Mouse (Mus musculus): ENCODE measurements at regions not wholly inside any gene's neighbourhood (a gene's known extent, or its start where the extent isn't known, plus 50 kb on each side); places are given as distances from the start of the nearest gene placed in this dataset.
A peak's percentile ranks its signal among the peaks of the same experiment; 100 is the strongest.

DNA sequence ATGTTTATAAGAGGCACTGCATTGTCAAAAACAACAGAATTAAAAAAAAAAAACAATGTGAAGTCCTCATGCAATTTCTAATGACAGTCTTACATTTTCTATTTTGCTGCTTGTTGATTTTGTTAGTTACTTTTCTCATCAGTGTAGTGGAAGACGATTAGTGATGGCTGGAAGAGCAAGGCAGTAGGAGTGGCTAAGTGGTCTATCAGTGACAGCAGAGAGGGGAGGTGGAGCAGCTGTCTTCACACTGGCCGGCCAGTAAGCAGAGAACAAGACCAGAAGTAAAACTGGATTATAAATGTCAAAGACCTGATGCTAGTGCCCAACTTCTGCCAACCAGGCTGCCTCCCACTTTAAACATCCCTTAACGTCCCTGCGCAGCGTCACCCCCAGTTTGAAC lies 265.6 kb upstream of the Fbxl7 start:
- Histone ChIP-seq H3K9me3 (no peaks in the 10 kb centered on the region), H3K4me3 (no peak overlapping the region), H3K36me3 (replicated peaks) (no peaks in the 10 kb centered on the region), H3K4me1 (no peaks in the 10 kb centered on the region), H3K27ac (no peak overlapping the region), H3K27me3 (ENCODE audit: poor library complexity, severe bottlenecking) (no peaks in the 10 kb centered on the region)
- DNase-seq (ENCODE audit: extremely low spot score, low spot score): no peak
- WGBS: 77% methylated on average over 5 of the region's 5 CpGs

DNA sequence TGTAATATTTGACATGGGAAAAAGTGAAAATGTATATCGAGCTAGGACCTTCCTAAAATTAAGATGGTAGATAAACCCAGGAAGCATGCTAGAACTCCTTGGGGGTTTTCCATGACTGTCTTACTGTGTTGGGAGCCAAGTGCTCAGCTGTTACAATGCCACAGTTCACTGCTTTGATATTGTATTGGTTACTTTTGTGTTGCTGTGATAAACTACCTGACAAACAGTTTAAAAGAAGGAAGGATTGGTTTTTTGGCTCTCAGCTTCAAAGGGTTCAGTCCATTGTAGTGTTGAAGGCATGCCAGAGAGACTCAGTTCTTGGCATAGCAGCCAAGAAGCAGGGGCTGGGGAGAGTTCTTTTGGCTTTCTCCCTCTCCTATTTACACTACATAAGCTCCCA lies 272.1 kb upstream of the Fbxl7 start:
- H3K9me3 ChIP-seq: no peaks in the 10 kb centered on the region
- no peak overlapping the region for H3K27ac ChIP-seq
- no peak for DNase-seq (ENCODE audit: extremely low spot score, low spot score)
- H3K36me3 ChIP-seq (replicated peaks): no peaks in the 10 kb centered on the region
- H3K4me1 ChIP-seq: no peaks in the 10 kb centered on the region
- no peaks in the 10 kb centered on the region for H3K27me3 ChIP-seq (ENCODE audit: poor library complexity, severe bottlenecking)
- H3K4me3 ChIP-seq: no peak overlapping the region
- WGBS: 88% methylated on average over 1 of the region's 1 CpGs

DNA sequence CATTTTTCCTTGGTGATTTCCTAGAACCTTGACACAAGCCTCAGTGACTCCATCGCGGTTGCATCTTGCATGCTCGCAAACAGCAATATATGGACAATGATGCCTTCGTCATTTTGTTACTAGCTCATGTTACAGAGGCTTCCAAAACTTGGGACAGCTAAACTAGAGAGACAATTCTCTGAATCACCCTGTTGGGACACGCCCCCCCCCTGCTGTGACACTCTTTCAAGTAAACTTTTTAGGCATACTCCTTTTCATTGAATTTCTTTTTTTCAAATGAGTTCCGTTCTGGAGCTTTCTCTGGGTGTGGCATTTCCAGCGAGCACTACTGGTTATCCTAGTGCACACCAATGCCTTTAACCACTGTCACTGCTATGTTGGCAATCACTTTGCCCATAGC lies 274.5 kb upstream of the Fbxl7 start:
- H3K4me1 ChIP-seq: peaks cover 3% of the 10 kb centered on the region; the same call in 1 of the 2 replicates
- H3K9me3 ChIP-seq: no peaks in the 10 kb centered on the region
- no peak overlapping the region for H3K27ac ChIP-seq
- DNase-seq (ENCODE audit: extremely low spot score, low spot score): no peak
- H3K36me3 ChIP-seq (replicated peaks): no peaks in the 10 kb centered on the region
- H3K4me3 ChIP-seq: no peak overlapping the region
- 89% methylated on average over 7 of the region's 7 CpGs for WGBS
- no peaks in the 10 kb centered on the region for H3K27me3 ChIP-seq (ENCODE audit: poor library complexity, severe bottlenecking)

DNA sequence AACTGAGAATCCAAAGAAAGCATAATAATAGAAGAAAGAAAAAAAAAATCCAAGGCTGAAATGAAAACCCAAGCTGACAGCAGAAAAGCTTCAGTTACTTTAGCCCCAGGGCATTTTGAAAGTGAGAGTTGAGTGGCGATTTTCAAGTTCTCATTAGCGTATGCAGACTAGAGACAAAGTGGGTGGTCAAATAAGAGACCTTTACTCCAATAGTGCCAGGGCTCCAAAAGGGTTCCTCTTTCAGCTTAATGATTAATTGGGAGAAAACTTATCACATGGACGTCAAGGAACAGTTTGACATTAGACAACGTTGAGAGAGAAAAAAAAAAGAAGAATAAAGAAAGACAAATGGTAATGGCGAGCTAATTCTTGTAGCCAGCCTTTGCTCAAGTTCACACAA lies 278.1 kb upstream of the Fbxl7 start:
- no peak overlapping the region for H3K4me3 ChIP-seq
- H3K4me1 ChIP-seq: peaks cover 12% of the 10 kb centered on the region
- H3K9me3 ChIP-seq: no peaks in the 10 kb centered on the region
- no peaks in the 10 kb centered on the region for H3K27me3 ChIP-seq (ENCODE audit: poor library complexity, severe bottlenecking)
- H3K36me3 ChIP-seq (replicated peaks): no peaks in the 10 kb centered on the region
- H3K27ac ChIP-seq: no peak overlapping the region
- 55% methylated on average over 5 of the region's 5 CpGs for WGBS
- DNase-seq (ENCODE audit: extremely low spot score, low spot score): no peak

DNA sequence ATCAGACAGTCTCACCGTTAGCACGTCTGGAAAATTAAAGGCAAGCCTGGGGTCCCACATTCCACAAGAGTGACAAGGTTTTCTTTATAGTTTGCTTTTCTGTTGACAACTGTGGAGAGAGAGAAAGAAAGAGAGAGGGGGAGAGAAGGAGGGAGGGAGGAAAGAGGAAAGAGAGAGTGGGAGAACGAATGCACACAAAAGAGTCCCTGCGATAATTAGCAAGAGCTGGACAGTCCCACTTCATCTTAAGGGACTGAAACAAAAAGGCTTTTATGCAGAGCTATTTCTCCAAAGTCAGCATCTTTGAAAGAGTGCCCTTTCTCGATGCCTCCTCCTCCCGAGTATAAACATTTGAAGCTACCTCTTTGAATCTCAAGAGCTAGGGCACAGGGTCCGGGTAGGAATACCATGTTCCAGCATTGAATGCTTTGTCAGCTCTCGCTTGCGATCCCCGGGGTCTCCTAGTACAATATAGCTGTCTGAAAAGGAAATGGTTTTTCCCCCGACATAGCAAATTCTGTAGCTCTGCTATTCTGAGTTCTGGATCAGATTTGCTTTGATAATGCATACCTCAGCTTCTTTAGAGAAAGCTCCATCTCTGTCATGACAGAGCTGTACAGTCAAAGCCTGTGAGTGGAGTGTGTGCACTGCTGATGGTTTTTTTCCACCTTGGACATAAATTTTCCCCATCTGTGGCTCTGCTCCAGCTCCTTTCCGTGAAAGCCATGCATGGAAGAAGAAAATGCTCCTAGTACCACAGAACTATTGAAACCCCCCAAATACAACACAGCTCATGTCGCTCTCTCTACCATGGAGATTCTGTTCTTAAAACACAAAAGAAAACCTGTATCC lies 282.9 kb upstream of the Fbxl7 start:
- peaks cover 12% of the 10 kb centered on the region for H3K4me1 ChIP-seq
- H3K36me3 ChIP-seq (replicated peaks): no peaks in the 10 kb centered on the region
- H3K4me3 ChIP-seq: no peak overlapping the region
- peak overlapping the region; percentile 51 for H3K27ac ChIP-seq
- H3K27me3 ChIP-seq (ENCODE audit: poor library complexity, severe bottlenecking): no peaks in the 10 kb centered on the region
- 50% methylated on average over 13 of the region's 13 CpGs for WGBS
- no peak for DNase-seq (ENCODE audit: extremely low spot score, low spot score)
- H3K9me3 ChIP-seq: peaks cover 4% of the 10 kb centered on the region; the same call in 1 of the 2 replicates

DNA sequence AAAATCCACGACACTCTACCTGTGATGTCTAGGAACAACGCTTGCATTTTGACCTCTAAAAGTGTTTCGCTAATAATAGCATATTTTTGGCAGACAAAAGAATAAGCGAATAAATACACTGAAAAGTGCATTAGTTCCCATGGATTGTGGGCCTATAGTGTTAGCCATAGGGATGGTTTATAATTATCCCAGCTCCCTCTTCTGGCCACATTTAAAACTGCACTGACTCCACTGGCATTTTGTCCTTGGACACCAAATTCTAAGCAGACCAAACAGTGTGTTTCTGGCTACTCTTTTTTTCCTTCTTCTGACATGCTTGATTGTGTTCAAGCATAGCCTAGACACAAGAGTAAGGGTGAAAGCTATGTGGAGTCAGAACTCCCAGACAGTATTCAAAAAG lies 276.8 kb upstream of the Ank start:
- Histone ChIP-seq H3K36me3 (replicated peaks) (no peaks in the 10 kb centered on the region), H3K27me3 (ENCODE audit: poor library complexity, severe bottlenecking) (no peaks in the 10 kb centered on the region), H3K4me3 (no peak overlapping the region), H3K27ac (no peak overlapping the region), H3K4me1 (no peaks in the 10 kb centered on the region), H3K9me3 (no peaks in the 10 kb centered on the region)
- 61% methylated on average over 4 of the region's 4 CpGs for WGBS
- no peak for DNase-seq (ENCODE audit: extremely low spot score, low spot score)

DNA sequence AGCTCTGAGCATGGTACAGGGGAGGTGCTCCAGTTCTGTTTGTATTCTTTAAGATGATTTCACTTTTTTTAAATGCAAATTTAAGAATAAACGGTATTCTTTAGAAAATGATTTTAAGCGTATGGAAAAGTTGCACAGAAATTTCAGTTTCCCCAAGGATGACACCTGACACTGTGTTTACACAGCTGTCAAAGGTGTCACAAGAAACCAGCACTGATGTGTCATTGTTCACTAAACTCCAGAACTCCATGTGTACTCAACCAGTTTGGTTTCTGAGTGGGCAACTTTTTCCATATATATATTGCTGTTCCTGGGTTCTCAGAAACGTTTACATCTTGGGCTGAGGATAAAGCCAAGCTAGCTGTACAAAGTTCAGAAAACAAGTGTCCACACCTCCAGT lies 265.0 kb upstream of the Ank start:
- DNase-seq (ENCODE audit: extremely low spot score, low spot score): no peak
- Histone ChIP-seq H3K4me1 (no peaks in the 10 kb centered on the region), H3K36me3 (replicated peaks) (no peaks in the 10 kb centered on the region), H3K4me3 (no peak overlapping the region), H3K9me3 (no peaks in the 10 kb centered on the region), H3K27me3 (ENCODE audit: poor library complexity, severe bottlenecking) (no peaks in the 10 kb centered on the region), H3K27ac (no peak overlapping the region)
- 90% methylated on average over 3 of the region's 3 CpGs for WGBS

DNA sequence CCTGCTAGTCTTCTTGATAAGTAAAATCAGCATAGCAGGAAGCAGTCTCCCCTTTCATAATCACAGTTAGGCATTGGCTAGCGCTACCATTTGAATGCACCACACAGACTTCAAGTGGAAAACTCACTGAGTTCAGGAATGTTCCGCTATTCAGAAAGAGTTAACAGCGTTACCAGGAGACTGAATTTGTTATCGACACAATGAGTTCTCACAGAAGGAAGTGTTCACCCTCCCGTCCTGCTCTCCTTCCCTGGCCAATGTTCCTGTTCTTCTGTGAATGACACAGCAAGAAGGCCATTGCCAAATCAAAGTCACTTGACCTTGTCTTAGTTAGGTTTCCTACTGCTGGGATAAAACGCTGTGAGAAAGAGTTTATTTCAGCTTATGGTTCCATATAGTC lies 261.6 kb upstream of the Ank start:
- no peak for DNase-seq (ENCODE audit: extremely low spot score, low spot score)
- no peaks in the 10 kb centered on the region for H3K4me1 ChIP-seq
- no peak overlapping the region for H3K27ac ChIP-seq
- 72% methylated on average over 6 of the region's 6 CpGs for WGBS
- no peaks in the 10 kb centered on the region for H3K27me3 ChIP-seq (ENCODE audit: poor library complexity, severe bottlenecking)
- no peaks in the 10 kb centered on the region for H3K9me3 ChIP-seq
- H3K4me3 ChIP-seq: no peak overlapping the region
- H3K36me3 ChIP-seq (replicated peaks): no peaks in the 10 kb centered on the region

DNA sequence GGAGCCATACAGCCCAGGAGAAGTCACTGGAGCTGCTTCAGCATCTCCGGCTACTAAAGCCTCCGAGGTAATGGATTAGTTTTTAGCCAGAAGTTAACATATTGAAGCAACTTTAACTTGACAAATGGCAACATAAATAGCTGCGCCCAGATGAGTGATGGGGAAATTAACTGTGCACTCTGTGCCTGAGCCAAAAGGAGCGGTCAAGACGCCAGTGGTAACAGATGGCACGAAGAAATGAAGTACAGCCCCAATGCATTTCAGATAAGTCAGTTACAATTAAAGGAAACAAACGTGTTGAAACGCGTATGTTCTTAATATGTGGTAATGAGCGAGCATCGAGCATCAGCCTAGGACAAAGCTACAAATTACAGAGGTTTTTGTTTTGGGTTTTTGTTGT lies 259.0 kb upstream of the Ank start:
- Histone ChIP-seq H3K4me1 (no peaks in the 10 kb centered on the region), H3K27me3 (ENCODE audit: poor library complexity, severe bottlenecking) (no peaks in the 10 kb centered on the region), H3K9me3 (no peaks in the 10 kb centered on the region), H3K27ac (no peak overlapping the region), H3K36me3 (replicated peaks) (no peaks in the 10 kb centered on the region), H3K4me3 (no peak overlapping the region)
- no peak for DNase-seq (ENCODE audit: extremely low spot score, low spot score)
- 95% methylated on average over 11 of the region's 11 CpGs for WGBS

DNA sequence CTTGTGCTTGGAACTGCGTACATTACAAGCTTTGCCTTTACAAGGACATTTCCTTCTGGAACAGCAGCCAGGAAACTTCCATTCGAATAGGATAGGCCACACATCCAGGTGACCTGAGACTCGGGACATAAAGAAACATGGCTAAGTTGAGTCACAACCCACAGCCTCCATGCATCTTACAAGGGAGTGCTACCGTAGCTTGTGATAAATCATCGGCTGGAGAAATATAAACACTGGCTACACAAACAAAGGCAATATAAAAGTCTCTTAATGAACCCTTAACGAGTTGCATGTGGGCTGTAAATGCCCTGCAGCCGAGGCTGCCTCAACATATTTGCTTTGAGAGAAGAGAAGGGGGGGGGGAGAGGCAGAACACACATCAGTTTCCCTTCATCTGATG lies 250.1 kb upstream of the Ank start:
- H3K36me3 ChIP-seq (replicated peaks): no peaks in the 10 kb centered on the region
- DNase-seq (ENCODE audit: extremely low spot score, low spot score): no peak
- 0 out of 2 replicates have a peak, but pooled peaks cover 4% of the 10 kb centered on the region for H3K4me1 ChIP-seq
- H3K27ac ChIP-seq: no peak overlapping the region
- H3K4me3 ChIP-seq: no peak overlapping the region
- no peaks in the 10 kb centered on the region for H3K27me3 ChIP-seq (ENCODE audit: poor library complexity, severe bottlenecking)
- 63% methylated on average over 7 of the region's 7 CpGs for WGBS
- H3K9me3 ChIP-seq: no peaks in the 10 kb centered on the region

DNA sequence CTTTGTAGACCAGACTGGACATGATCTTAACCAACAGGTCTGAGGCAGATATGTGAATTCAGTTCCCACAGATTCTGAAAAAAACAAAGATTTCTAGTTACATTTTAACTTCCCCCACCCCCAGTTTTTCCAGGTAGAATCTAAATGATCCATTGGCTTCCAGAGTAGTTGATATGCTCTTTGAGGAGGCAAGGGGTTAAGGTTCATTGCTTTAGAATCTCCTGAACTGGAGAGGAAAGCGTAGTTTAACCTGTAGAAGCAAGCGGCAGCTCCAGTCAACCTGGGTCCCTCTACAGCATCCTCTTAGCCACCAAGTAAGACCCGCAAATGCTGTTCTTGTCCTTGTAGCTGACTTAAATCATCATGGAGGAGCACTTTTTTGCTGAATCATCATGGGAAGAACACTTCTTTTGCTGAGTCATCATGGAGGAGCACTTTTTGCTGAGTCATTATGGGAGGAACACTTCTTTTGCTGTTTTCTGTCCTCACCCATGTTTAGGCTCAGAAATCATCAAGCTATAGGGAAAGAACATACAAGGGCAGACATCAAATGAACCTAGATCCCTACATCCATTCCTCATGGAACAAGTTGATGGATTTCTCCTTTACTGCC lies 247.2 kb upstream of the Ank start:
- no peak for DNase-seq (ENCODE audit: extremely low spot score, low spot score)
- H3K36me3 ChIP-seq (replicated peaks): no peaks in the 10 kb centered on the region
- H3K27me3 ChIP-seq (ENCODE audit: poor library complexity, severe bottlenecking): no peaks in the 10 kb centered on the region
- WGBS: 96% methylated on average over 3 of the region's 3 CpGs
- no peaks in the 10 kb centered on the region for H3K9me3 ChIP-seq
- no peak overlapping the region for H3K4me3 ChIP-seq
- 0 out of 2 replicates have a peak, but pooled peaks cover 4% of the 10 kb centered on the region for H3K4me1 ChIP-seq
- H3K27ac ChIP-seq: no peak overlapping the region

DNA sequence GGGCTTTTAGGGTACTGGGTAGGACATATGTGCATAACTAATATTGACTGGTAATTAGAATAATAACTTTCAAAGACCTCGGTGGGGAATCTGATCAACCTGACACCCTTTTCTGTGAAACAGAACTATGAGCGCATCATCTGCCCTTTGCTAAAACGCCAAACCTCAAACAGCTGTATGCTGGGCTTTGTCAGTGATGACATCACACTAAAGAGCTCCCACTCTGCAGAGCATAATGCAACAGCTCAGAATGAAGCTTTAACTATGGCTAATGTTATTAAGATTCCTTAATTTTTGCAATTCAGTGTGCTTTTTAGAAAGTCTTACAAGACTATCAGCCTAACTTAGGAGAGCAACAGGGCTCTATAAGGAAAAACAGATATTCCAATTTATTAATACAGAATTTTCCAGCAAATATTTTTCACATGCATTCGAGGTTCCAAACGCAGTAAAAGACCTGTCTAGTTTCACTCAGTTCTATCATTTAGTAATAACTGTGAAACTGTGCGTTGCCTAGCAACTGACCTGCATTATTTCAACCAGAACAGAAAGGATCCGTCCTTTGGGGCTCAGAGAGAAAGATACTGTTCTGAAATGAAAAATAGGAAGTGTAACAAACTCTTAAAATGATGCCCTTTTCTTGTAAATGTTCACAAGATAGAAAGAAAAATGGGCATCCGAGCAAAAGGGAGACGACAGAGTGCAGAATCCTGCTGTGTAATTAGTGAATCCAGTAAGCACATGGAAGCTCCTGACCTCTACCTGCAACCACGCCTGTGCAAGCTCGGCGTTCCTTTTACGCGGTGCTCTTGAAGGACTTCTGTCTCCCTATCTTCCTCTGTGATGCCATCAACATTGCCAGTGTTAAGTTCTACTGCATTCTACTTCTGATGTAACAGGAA lies 242.6 kb upstream of the Ank start:
- Histone ChIP-seq H3K27me3 (ENCODE audit: poor library complexity, severe bottlenecking) (no peaks in the 10 kb centered on the region), H3K9me3 (no peaks in the 10 kb centered on the region), H3K36me3 (replicated peaks) (no peaks in the 10 kb centered on the region), H3K4me1 (no peaks in the 10 kb centered on the region), H3K4me3 (no peak overlapping the region), H3K27ac (no peak overlapping the region)
- WGBS: 80% methylated on average over 14 of the region's 14 CpGs
- no peak for DNase-seq (ENCODE audit: extremely low spot score, low spot score)

DNA sequence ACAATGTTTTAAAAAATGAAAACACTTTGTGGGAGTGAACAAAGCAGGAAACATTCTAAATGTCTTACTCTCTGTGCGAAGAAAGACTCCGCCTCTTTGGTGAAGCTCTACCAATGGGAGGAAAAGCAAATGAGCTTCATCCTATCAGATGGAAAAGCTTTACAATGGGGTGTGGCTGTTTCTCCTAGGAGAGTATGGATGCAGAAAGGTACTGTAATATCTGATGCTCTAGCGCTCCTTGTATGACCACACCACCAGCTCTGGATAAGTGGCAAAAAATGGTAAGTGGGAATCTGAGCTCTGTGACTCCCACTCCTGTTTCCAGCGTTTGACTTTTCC lies 242.0 kb upstream of the Ank start:
- 91% methylated on average over 4 of the region's 4 CpGs for WGBS
- Histone ChIP-seq H3K27ac (no peak overlapping the region), H3K4me1 (no peaks in the 10 kb centered on the region), H3K4me3 (no peak overlapping the region), H3K27me3 (ENCODE audit: poor library complexity, severe bottlenecking) (no peaks in the 10 kb centered on the region), H3K36me3 (replicated peaks) (no peaks in the 10 kb centered on the region), H3K9me3 (no peaks in the 10 kb centered on the region)
- DNase-seq (ENCODE audit: extremely low spot score, low spot score): no peak

Measured in forebrain, embryonic 10.5 days (tissue).